Mouse (Mus musculus): ENCODE measurements at regions not wholly inside any gene's neighbourhood (a gene's known extent, or its start where the extent isn't known, plus 50 kb on each side); places are given as distances from the start of the nearest gene placed in this dataset.
"Not testable (repeated sequence)": the region's sequence is repeated elsewhere in the genome, so short reads cannot be mapped to it uniquely, and the experiment has no call there.

DNA sequence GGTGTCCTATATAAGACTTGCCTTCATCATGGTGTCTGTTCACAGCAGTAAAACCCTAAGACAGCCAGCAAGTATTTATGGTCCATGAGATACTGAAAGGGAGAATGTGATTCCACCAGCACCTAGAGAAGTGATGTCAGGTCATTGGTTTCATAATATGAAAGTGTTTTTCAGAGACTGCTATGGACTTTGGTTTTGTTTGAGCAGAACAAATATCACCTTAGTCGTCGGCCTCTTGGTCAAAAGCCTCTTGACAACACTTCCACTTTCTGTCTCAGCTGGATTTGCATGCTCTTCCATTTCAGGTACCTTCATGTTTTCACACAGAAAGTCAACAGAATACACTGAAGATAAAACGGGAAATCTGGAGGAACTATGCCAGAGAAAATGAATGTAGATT, 56.7 kb upstream of the Lrrc8b start:
- Histone ChIP-seq H3K9ac (replicated peaks) (no peak overlapping the region), H3K4me1 (replicated peaks; ENCODE audit: control insufficient read depth in 2 of 2, insufficient read depth in 2 of 2, low read length in 1 of 2) (no peaks in the 10 kb centered on the region; a peak in 1 of 4 replicates), H3K27me3 (ENCODE audit: control insufficient read depth, insufficient read depth, low read length) (no peaks in the 10 kb centered on the region), H3K27ac (no peak overlapping the region), H3K4me2 (ENCODE audit: low read depth) (no peak overlapping the region), H3K9me3 (ENCODE audit: control insufficient read depth, low read length) (no peaks in the 10 kb centered on the region), H3K4me3 (ENCODE audit: insufficient read depth in 1 of 2, low read depth in 2 of 2, low read length in 2 of 2) (no peak overlapping the region), H3K36me3 (replicated peaks; ENCODE audit: control insufficient read depth, insufficient read depth, low read depth) (no peaks in the 10 kb centered on the region)
- no peak for DNase-seq (ENCODE audit: low read depth in 3 of 3, low spot score in 3 of 3)
- TF ChIP-seq CTCF (IDR thresholded peaks at IDR 0.05; ENCODE audit: low read depth), result no peak
- no peak for TF ChIP-seq EP300 (IDR thresholded peaks at IDR 0.05; ENCODE audit: low read depth)
- ATAC-seq (ENCODE audit: insufficient read depth), result no peak
- WGBS (ENCODE audit: insufficient replicate concordance), result 62% methylated on average over 3 of the region's 3 CpGs

DNA sequence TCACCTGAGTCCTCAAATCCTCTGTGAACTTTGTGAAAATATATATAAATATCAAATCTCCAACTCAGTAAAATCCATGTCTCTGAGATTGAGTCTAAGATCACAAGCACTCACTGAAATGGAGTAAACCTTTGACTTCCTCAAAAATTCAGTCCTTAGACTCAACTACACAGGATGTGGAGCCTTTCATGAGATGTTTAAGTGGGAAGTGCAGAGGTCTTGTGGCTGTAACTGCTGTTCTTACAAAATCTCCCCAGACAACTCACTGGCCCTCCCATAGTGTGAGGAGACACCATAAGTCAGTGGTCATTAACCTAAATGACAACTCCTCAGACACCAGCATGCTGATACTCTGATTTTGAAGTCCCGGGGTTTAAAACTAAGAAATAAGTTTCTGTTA, 59.2 kb upstream of the Lrrc8b start:
- not testable (repeated sequence) for H3K4me1 ChIP-seq (replicated peaks; ENCODE audit: control insufficient read depth in 2 of 2, insufficient read depth in 2 of 2, low read length in 1 of 2); H3K9me3 ChIP-seq (ENCODE audit: control insufficient read depth, low read length); H3K4me3 ChIP-seq (ENCODE audit: insufficient read depth in 1 of 2, low read depth in 2 of 2, low read length in 2 of 2); H3K27me3 ChIP-seq (ENCODE audit: control insufficient read depth, insufficient read depth, low read length); H3K27ac ChIP-seq; H3K4me2 ChIP-seq (ENCODE audit: low read depth); ATAC-seq (ENCODE audit: insufficient read depth); H3K9ac ChIP-seq (replicated peaks); H3K36me3 ChIP-seq (replicated peaks; ENCODE audit: control insufficient read depth, insufficient read depth, low read depth); DNase-seq (ENCODE audit: low read depth in 3 of 3, low spot score in 3 of 3)
- WGBS (ENCODE audit: insufficient replicate concordance), result 53% methylated on average over 1 of the region's 1 CpGs

DNA sequence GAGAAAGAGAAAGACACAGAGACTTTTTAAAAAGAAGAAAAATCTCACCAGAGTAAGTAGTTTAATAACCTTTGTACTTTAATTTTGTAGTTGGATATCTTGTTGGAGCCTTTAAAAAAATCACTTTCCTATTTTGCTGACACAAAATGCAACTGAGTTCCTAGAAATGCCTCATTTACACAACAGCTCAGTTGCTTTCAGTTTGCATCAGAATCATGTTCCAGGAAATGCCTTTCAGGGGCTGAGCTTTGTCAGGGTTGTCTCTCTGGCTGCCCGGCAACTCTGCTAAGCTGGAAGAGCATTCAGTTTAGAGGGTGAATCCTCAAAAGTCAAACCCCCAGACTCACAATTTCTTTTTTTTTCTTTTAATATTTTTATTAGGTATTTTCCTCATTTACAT, 60.5 kb upstream of the Gbp6 start:
- H3K27me3 ChIP-seq (ENCODE audit: control insufficient read depth, insufficient read depth, low read length), result no peaks in the 10 kb centered on the region
- H3K4me3 ChIP-seq (ENCODE audit: insufficient read depth in 1 of 2, low read depth in 2 of 2, low read length in 2 of 2), result no peak overlapping the region
- no peaks in the 10 kb centered on the region for H3K9me3 ChIP-seq (ENCODE audit: control insufficient read depth, low read length)
- H3K4me2 ChIP-seq (ENCODE audit: low read depth), result no peak overlapping the region
- 45% methylated on average over 1 of the region's 1 CpGs for WGBS (ENCODE audit: insufficient replicate concordance)
- H3K9ac ChIP-seq (replicated peaks), result no peak overlapping the region
- H3K27ac ChIP-seq, result no peak overlapping the region
- DNase-seq (ENCODE audit: low read depth in 3 of 3, low spot score in 3 of 3) (no peak), ATAC-seq (ENCODE audit: insufficient read depth) (no peak)
- TF ChIP-seq EP300 (IDR thresholded peaks at IDR 0.05; ENCODE audit: low read depth) (no peak), CTCF (IDR thresholded peaks at IDR 0.05; ENCODE audit: low read depth) (no peak)
- H3K4me1 ChIP-seq (replicated peaks; ENCODE audit: control insufficient read depth in 2 of 2, insufficient read depth in 2 of 2, low read length in 1 of 2), result no peaks in the 10 kb centered on the region
- no peaks in the 10 kb centered on the region for H3K36me3 ChIP-seq (replicated peaks; ENCODE audit: control insufficient read depth, insufficient read depth, low read depth)

DNA sequence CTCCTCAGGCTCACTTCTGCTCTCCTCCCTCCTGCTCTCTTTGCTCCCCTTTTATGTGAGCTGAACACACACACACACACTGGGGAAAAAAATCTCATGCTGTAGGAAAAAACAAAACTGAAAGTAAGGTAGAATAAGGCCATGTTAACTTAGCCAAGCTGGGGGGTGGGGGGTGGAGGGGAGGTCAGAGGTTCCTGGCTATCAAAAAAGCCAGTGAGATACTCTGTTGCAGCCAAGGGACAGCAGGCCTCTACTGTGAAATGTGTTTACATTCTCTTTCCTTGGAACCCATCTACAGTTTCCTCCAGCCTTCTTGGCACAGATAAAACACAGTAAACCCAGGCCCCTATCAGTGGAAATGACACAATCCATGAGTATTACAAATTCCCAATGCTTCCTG, 53.0 kb upstream of the Gbp6 start:
- Histone ChIP-seq H3K4me3 (ENCODE audit: insufficient read depth in 1 of 2, low read depth in 2 of 2, low read length in 2 of 2) (no peak overlapping the region), H3K9ac (replicated peaks) (no peak overlapping the region), H3K27me3 (ENCODE audit: control insufficient read depth, insufficient read depth, low read length) (no peaks in the 10 kb centered on the region), H3K9me3 (ENCODE audit: control insufficient read depth, low read length) (no peaks in the 10 kb centered on the region), H3K4me1 (replicated peaks; ENCODE audit: control insufficient read depth in 2 of 2, insufficient read depth in 2 of 2, low read length in 1 of 2) (no peaks in the 10 kb centered on the region), H3K36me3 (replicated peaks; ENCODE audit: control insufficient read depth, insufficient read depth, low read depth) (no peaks in the 10 kb centered on the region), H3K4me2 (ENCODE audit: low read depth) (no peak overlapping the region), H3K27ac (no peak overlapping the region)
- no peak for DNase-seq (ENCODE audit: low read depth in 3 of 3, low spot score in 3 of 3)
- ATAC-seq (ENCODE audit: insufficient read depth), result peak; percentile 15; the same call in 1 of the 2 replicates
- TF ChIP-seq EP300 (IDR thresholded peaks at IDR 0.05; ENCODE audit: low read depth) (no peak), CTCF (IDR thresholded peaks at IDR 0.05; ENCODE audit: low read depth) (no peak)

DNA sequence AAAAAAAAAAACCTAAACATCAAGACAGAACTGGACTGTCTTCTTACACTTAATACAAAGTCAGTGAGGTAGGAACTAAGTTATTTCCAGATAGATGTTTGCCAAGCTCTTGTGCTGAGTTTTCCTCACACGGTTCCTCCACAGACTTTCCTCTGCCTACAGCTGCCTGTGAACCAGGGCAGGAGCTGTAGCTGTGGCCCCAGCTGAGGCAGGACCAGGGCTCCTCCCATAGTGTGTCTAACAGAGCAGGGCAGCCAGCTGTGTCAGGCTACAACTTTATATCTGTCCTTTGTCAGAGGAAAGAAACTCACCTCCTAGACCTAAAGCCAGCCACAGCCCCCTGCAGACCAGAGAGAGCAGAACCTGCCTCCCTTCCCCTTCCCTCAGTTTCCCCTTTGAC, 52.5 kb upstream of the Gbp6 start:
- H3K9ac ChIP-seq (replicated peaks); H3K27ac ChIP-seq; DNase-seq (ENCODE audit: low read depth in 3 of 3, low spot score in 3 of 3); H3K4me2 ChIP-seq (ENCODE audit: low read depth); H3K36me3 ChIP-seq (replicated peaks; ENCODE audit: control insufficient read depth, insufficient read depth, low read depth); H3K4me1 ChIP-seq (replicated peaks; ENCODE audit: control insufficient read depth in 2 of 2, insufficient read depth in 2 of 2, low read length in 1 of 2); H3K9me3 ChIP-seq (ENCODE audit: control insufficient read depth, low read length); H3K27me3 ChIP-seq (ENCODE audit: control insufficient read depth, insufficient read depth, low read length); H3K4me3 ChIP-seq (ENCODE audit: insufficient read depth in 1 of 2, low read depth in 2 of 2, low read length in 2 of 2); ATAC-seq (ENCODE audit: insufficient read depth): not testable (repeated sequence)
- 28% methylated on average over 1 of the region's 1 CpGs for WGBS (ENCODE audit: insufficient replicate concordance)

Measured in liver, embryonic 14.5 days (tissue).